In genomic region chr12:106226276-106226675, GRCm38 (mm10) we compare ENCODE assay signal across 17 mouse cellular contexts.
A peak's percentile ranks its signal among the peaks of the same experiment; 100 is the strongest.
DNase-seq lines count a peak whose midpoint lies in the region; ATAC-seq and TF ChIP-seq lines count a peak whose summit lies in the region.
"Had no signal": no experiment of that assay in that cellular context is flagged by ENCODE, and none has a peak within 500 bp of the region (broad histone marks: within the 10 kb centered on the region; RNA-seq: fewer than 3 reads in every experiment).

No protein-coding gene starts in this region.

- no peak for TF ChIP-seq CTCF in hindbrain, postnatal 0 days (IDR thresholded peaks at IDR 0.05; ENCODE audit: low read depth)

- H3K36me3 ChIP-seq in hindbrain, embryonic 12.5 days = no peaks in the 10 kb centered on the region
- H3K36me3 ChIP-seq in hindbrain, postnatal 0 days (ENCODE audit: insufficient read depth, low read length) = no peaks in the 10 kb centered on the region
- no peaks in the 10 kb centered on the region for H3K36me3 ChIP-seq in forebrain, embryonic 13.5 days (ENCODE audit: poor library complexity, severe bottlenecking)
- H3K36me3 ChIP-seq in midbrain, embryonic 14.5 days (ENCODE audit: control insufficient read depth, insufficient read depth, low read length) = no peaks in the 10 kb centered on the region
- H3K36me3 ChIP-seq: G1E; intestine, embryonic 15.5 days; lung, embryonic 15.5 days; stomach, embryonic 15.5 days had no signal

- ATAC-seq in hindbrain, embryonic 12.5 days (ENCODE audit: low FRiP score) = peak; percentile 52
- ATAC-seq in hindbrain, postnatal 0 days = no peak
- no peak for ATAC-seq in forebrain, embryonic 13.5 days
- ATAC-seq in midbrain, embryonic 14.5 days (ENCODE audit: low FRiP score, low TSS enrichment) = no peak
- no peak for ATAC-seq in inflammation-experienced regulatory T-cells, adult 6 months
- ATAC-seq: intestine, embryonic 15.5 days had no signal

- no peak for DNase-seq in hindbrain, postnatal 0 days (ENCODE audit: low spot score)
- DNase-seq in embryo, embryonic 10.5 days (ENCODE audit: low spot score) = peak; percentile 64
- peak; percentile 49 for DNase-seq in midbrain, embryonic 14.5 days
- no peak for DNase-seq in left cerebral cortex, postnatal 4 days
- DNase-seq in urinary bladder, postnatal 10 days (ENCODE audit: low spot score) = no peak
- DNase-seq: adrenal gland, postnatal 36 days; kidney, postnatal 4 days; thymus, postnatal 14 days had no signal

- 0 out of 2 replicates have a peak, but pooled peaks cover 2% of the 10 kb centered on the region for H3K27me3 ChIP-seq in hindbrain, embryonic 12.5 days
- H3K27me3 ChIP-seq in hindbrain, postnatal 0 days (ENCODE audit: insufficient read depth, low read length) = no peaks in the 10 kb centered on the region
- 0 out of 2 replicates have a peak, but pooled peaks cover 8% of the 10 kb centered on the region for H3K27me3 ChIP-seq in forebrain, embryonic 13.5 days
- no peaks in the 10 kb centered on the region for H3K27me3 ChIP-seq in midbrain, embryonic 14.5 days (ENCODE audit: control insufficient read depth, insufficient read depth, low read length)
- H3K27me3 ChIP-seq: intestine, embryonic 15.5 days; lung, embryonic 15.5 days; stomach, embryonic 15.5 days had no signal

- 26% methylated on average over 6 of the region's 7 CpGs for WGBS in hindbrain, embryonic 12.5 days
- WGBS in hindbrain, postnatal 0 days = 23% methylated on average over 7 of the region's 7 CpGs
- 17% methylated on average over 7 of the region's 7 CpGs for WGBS in forebrain, embryonic 13.5 days
- 25% methylated on average over 7 of the region's 7 CpGs for WGBS in midbrain, embryonic 14.5 days

- no peaks in the 10 kb centered on the region for H3K9me3 ChIP-seq in hindbrain, embryonic 12.5 days (replicated peaks)
- H3K9me3 ChIP-seq in hindbrain, postnatal 0 days (ENCODE audit: low read length) = no peaks in the 10 kb centered on the region
- H3K9me3 ChIP-seq in forebrain, embryonic 13.5 days (replicated peaks) = no peaks in the 10 kb centered on the region
- H3K9me3 ChIP-seq in midbrain, embryonic 14.5 days (ENCODE audit: control insufficient read depth, low read length) = no peaks in the 10 kb centered on the region
- H3K9me3 ChIP-seq: intestine, embryonic 15.5 days; lung, embryonic 15.5 days; stomach, embryonic 15.5 days had no signal

- no peak overlapping the region for H3K27ac ChIP-seq in hindbrain, embryonic 12.5 days
- H3K27ac ChIP-seq in hindbrain, postnatal 0 days = no peak overlapping the region
- no peak overlapping the region for H3K27ac ChIP-seq in forebrain, embryonic 13.5 days
- H3K27ac ChIP-seq in midbrain, embryonic 14.5 days (replicated peaks; ENCODE audit: low read depth, low read length) = no peak overlapping the region
- H3K27ac ChIP-seq: intestine, embryonic 15.5 days; left cerebral cortex, adult 2 months; lung, embryonic 15.5 days; stomach, embryonic 15.5 days had no signal

- H3K4me3 ChIP-seq in hindbrain, embryonic 12.5 days = no peak overlapping the region
- no peak overlapping the region for H3K4me3 ChIP-seq in hindbrain, postnatal 0 days (ENCODE audit: low read length)
- H3K4me3 ChIP-seq in forebrain, embryonic 13.5 days = no peak overlapping the region
- no peak overlapping the region for H3K4me3 ChIP-seq in midbrain, embryonic 14.5 days (replicated peaks; ENCODE audit: low read depth, low read length)
- H3K4me3 ChIP-seq: intestine, embryonic 15.5 days; lung, embryonic 15.5 days; stomach, embryonic 15.5 days had no signal

- no peak overlapping the region for H3K9ac ChIP-seq in hindbrain, embryonic 12.5 days
- no peak overlapping the region for H3K9ac ChIP-seq in hindbrain, postnatal 0 days (replicated peaks; ENCODE audit: low read length)
- H3K9ac ChIP-seq in forebrain, embryonic 13.5 days = no peak overlapping the region
- H3K9ac ChIP-seq in midbrain, embryonic 14.5 days (replicated peaks; ENCODE audit: low read length) = no peak overlapping the region
- H3K9ac ChIP-seq: intestine, embryonic 15.5 days; lung, embryonic 15.5 days; stomach, embryonic 15.5 days had no signal

- H3K4me1 ChIP-seq in hindbrain, embryonic 12.5 days = peaks cover 22% of the 10 kb centered on the region
- no peaks in the 10 kb centered on the region for H3K4me1 ChIP-seq in hindbrain, postnatal 0 days (ENCODE audit: insufficient read depth, low read length)
- peaks cover 46% of the 10 kb centered on the region for H3K4me1 ChIP-seq in forebrain, embryonic 13.5 days
- peaks cover 25% of the 10 kb centered on the region for H3K4me1 ChIP-seq in midbrain, embryonic 14.5 days (ENCODE audit: control insufficient read depth, insufficient read depth, low read length)
- H3K4me1 ChIP-seq: lung, embryonic 15.5 days; stomach, embryonic 15.5 days had no signal

- intact Hi-C loops in left cerebral cortex, postnatal 4 days (cut with DNase I) = no loop called here

- H3K4me2 ChIP-seq in hindbrain, embryonic 12.5 days (replicated peaks) = no peak overlapping the region
- no peak overlapping the region for H3K4me2 ChIP-seq in hindbrain, postnatal 0 days (ENCODE audit: low read depth, low read length)
- peak overlapping the region; percentile 53 for H3K4me2 ChIP-seq in forebrain, embryonic 13.5 days
- no peak overlapping the region for H3K4me2 ChIP-seq in midbrain, embryonic 14.5 days (ENCODE audit: low read length)
- H3K4me2 ChIP-seq: liver, embryonic 11.5 days had no signal

Comparison
In these comparisons a context has a peak if more than half of its experiments do, and no peak if none do; other contexts are left out.
1. DNase-seq: peak in embryo, embryonic 10.5 days (single experiment) and midbrain, embryonic 14.5 days (single experiment); none in hindbrain, postnatal 0 days (single experiment), left cerebral cortex, postnatal 4 days (single experiment) and urinary bladder, postnatal 10 days (single experiment).